Mouse (Mus musculus) gastrocnemius, adult 8-10 months (tissue): Measurements from ENCODE around the gene Wnt7a. TPM values are rescaled to one million over a fixed set of nuclear protein-coding genes. Genes with fewer than 3 reads are reported as not detected.

Source experiments
- DNase-seq, 2 experiments: peaks; one replicate each; pipeline ENCODE4 v3.0.0; 2022; ENCODE audit warnings: low spot score in 2 of 2
- total RNA-seq, 4 experiments: library from RNA; stranded (reverse); gene quantifications; 2 replicates each; pipeline ENCODE4 v1.2.4; 2022

Gene Wnt7a
- total RNA-seq, 4 experiments from 2014 or later: not detected

- DNase-seq: no peak
Measured at GRCm38 (mm10) chr6:91389141-91389540, 22.0 kb downstream of the Wnt7a start.

- no peak for DNase-seq
Measured at GRCm38 (mm10) chr6:91384415-91384814, 26.7 kb downstream of the Wnt7a start.

GRCm38 (mm10) chr6:91383871-91384270, 27.3 kb downstream of the Wnt7a start:
- no peak for DNase-seq

GRCm38 (mm10) chr6:91383303-91383702, 27.9 kb downstream of the Wnt7a start:
- no peak for DNase-seq

- no peak for DNase-seq
Measured at GRCm38 (mm10) chr6:91379871-91380270, 31.3 kb downstream of the Wnt7a start.

- DNase-seq: no peak
Measured at GRCm38 (mm10) chr6:91379266-91379665, 31.9 kb downstream of the Wnt7a start.

GRCm38 (mm10) chr6:91372977-91373376, 38.2 kb downstream of the Wnt7a start:
- no peak for DNase-seq

- DNase-seq: no peak
Measured at GRCm38 (mm10) chr6:91372586-91372971, 38.6 kb downstream of the Wnt7a start.

- DNase-seq: no peak
Measured at GRCm38 (mm10) chr6:91371912-91372585, 39.1 kb downstream of the Wnt7a start.

- DNase-seq: no peak
Measured at GRCm38 (mm10) chr6:91366781-91367180, 44.4 kb downstream of the Wnt7a start.

GRCm38 (mm10) chr6:91365480-91365879, 45.7 kb downstream of the Wnt7a start:
- DNase-seq: no peak

- no peak for DNase-seq
Measured at GRCm38 (mm10) chr6:91362756-91363155, 48.4 kb downstream of the Wnt7a start.

- no peak for DNase-seq
Measured at GRCm38 (mm10) chr6:91360998-91361397, 50.2 kb downstream of the Wnt7a start.

- DNase-seq: no peak
Measured at GRCm38 (mm10) chr6:91360371-91360690, 50.8 kb downstream of the Wnt7a start.

GRCm38 (mm10) chr6:91359672-91360370, 51.3 kb downstream of the Wnt7a start:
- DNase-seq: no peak

GRCm38 (mm10) chr6:91358866-91359656, 52.1 kb downstream of the Wnt7a start:
- no peak for DNase-seq

GRCm38 (mm10) chr6:91358394-91358793, 52.8 kb downstream of the Wnt7a start:
- no peak for DNase-seq

GRCm38 (mm10) chr6:91357238-91357876, 53.8 kb downstream of the Wnt7a start:
- no peak for DNase-seq

GRCm38 (mm10) chr6:91349620-91350019, 61.5 kb downstream of the Wnt7a start:
- no peak for DNase-seq

- DNase-seq: no peak
Measured at GRCm38 (mm10) chr6:91347721-91348120, 63.4 kb downstream of the Wnt7a start.

GRCm38 (mm10) chr6:91346906-91347156, 64.3 kb downstream of the Wnt7a start:
- DNase-seq: no peak
